Mouse (Mus musculus) left cerebral cortex, adult 18-20 months (tissue): ENCODE results near the gene Hibadh. TPM values are rescaled to one million over a fixed set of nuclear protein-coding genes. Genes with fewer than 3 reads are reported as not detected.

ENCODE experiments used
- DNase-seq, 2 experiments: peaks; one replicate each; pipeline ENCODE4 v3.0.0; 2021 to 2022; ENCODE audit warnings: low spot score in 2 of 2, mixed read lengths in 1 of 2
- total RNA-seq, 2 experiments: library from RNA; stranded (reverse); gene quantifications; 2 replicates each; pipeline ENCODE4 v1.2.3; 2021

The Hibadh gene
- total RNA-seq, 2 experiments from 2014 or later = 47.0 to 48.1 TPM

DNA sequence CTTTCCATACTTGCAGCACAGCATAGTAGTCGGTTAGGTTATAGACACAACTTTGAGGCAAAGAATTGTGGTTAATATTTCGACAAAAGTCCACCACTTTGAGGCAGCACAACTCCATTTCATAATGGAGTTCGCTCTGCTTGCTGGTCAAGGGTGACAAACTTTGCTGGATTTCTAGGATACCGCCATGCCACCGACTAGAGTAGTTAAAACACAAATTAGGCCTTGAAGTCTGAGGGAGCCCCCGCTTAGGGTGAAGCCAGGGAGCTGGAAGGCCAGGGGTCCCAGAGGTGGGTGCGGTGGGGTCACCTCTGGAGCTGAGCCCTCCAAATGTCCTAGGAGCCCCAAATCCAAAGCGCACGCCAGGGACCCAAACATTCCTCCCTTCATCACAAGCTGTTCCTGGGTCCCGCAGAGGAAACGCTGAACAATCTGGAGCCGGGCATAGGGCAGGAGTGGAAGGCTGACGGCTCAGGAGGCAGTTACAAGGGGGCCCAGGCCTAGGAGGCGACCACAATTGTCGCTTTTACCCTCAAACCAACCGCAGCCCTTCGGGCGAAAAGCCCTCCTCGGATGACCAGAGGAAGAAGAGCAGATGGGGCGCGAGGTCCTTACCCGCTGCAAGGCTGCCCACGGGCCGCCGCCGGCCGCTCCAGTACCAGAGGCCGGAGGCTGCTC lies 504 bp downstream of the Hibadh start:
- DNase-seq = no peak

DNA sequence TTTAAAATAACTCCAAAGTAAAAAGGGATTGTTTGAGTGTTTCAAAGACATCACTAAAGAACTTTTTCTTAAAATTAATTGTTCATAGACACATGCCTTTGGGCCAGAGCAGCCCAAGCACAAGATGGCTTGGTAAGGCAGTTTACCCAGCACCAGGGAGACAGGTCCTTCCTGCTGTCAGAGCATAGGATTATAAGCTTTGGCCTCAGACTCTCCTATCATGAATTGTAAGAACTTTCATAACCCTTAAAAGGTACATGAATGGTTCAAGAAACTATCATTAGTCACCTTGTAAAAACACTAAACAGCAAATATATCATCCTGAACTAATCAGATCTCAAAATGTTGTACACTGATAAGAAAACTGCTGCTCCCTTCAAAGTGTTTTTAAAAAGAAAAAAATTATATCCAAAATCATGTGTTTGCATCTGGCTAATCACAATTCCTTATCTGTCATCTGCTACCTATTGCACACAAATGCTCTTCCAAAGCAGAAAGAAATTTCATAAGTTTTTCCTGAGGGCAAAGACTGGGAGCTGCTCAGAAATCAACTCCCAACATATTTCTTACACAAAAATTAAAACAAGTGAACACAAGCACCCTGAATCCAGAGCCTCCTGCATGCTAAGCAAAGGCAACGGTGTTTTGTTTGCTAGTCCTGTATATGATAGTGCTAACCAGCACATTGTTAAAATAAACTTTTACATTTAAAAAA lies 1.6 kb downstream of the Hibadh start:
- DNase-seq = no peak

GRCm38 (mm10) chr6:52637337-52637736 lies 2.9 kb downstream of the Hibadh start:
- DNase-seq = no peak

DNA sequence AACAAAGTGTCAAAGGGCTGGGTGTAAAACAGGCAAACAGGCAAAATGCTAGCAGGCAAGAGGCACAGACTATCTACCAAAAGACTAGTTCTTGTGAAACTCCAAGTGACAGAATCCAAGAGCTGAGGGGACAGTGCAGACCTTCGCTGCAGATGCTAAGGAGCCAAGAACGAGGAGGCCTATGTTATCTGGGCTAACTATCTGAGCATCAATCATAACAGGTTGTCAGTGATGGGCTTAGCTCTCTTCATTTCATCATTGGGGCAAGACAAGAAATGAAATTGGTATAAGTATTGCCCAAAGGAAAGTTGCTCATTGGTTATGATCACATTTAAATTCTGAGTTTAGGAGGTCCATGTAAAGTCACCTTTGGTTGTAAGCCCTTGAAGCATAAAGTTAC lies 4.8 kb downstream of the Hibadh start:
- no peak for DNase-seq

DNA sequence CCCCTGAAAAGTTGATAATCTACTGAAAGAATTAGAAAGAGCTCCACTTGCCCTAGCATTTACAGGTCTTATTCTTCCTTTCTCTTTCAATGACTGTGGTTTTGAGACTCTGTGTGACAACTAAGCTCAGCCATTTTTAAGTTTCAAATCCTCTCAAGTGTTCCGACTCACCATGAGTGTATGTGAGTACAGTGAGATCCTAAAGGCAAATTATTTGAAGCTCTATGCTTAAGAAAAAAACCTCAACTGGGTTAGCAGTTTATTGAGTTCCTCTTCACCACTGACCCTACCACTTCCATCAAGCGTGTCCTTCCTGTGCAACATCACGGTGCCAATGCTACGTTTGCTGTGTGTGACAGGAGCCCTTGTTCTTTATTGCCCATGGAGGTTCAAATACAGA lies 9.6 kb downstream of the Hibadh start:
- DNase-seq = no peak

- DNase-seq = no peak
These were observed 11.0 kb downstream of the Hibadh start for GRCm38 (mm10) chr6:52629180-52629579.

DNA sequence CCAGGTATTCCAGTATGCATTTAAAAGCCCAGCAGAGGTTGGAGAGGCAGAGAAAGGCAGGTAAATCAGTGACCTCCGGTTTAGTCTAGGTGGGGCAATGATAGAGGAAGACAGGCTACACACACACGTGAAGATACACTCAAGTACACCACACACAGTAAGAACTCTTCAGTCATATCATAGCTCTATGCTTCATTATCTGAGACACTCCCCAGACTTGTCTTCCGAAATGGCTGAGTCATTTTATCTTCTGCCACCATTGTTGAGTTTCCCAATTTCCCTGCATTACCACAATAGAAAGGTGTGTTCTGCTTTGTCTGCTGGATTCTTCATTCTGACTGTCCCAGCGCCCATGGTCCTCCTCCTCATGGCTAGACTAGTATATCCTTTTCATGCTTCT lies 13.5 kb downstream of the Hibadh start:
- no peak for DNase-seq

GRCm38 (mm10) chr6:52623741-52624140 lies 16.4 kb downstream of the Hibadh start:
- DNase-seq = no peak

DNA sequence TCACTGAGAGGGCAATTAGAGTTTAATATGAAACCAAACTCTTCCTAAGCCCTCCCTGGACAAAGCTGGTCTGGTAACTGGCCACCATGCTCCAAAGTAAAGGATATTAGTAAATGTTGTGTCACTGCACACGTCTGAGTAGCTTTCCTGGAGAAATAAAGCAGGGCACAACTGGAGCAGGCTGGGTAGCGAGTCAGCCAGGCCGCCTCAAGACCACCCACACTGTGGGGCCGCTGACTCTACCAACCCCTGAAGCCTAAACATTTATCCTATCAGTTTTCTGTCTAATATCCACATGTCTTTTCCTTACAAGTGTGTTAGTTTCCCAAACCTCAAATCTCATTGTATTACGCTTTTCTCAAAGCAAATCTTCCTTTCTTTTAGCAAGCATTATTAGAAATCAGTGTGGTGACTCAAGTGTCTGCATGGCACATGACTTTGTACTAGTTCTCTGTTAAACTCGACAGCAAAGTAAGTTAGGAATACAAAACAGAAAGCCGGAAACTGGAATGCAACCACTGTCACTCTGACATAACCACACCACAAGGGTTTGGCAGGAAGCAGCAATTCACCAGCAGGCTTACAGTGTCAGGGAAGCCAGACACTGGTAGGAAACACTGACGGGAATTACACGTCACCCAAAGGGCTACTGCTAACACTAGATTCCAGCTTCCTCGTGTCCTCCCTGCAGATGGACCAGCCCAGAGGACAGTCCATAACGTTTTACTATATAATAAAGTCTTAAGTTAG lies 18.3 kb downstream of the Hibadh start:
- no peak for DNase-seq

GRCm38 (mm10) chr6:52620090-52620489 lies 20.1 kb downstream of the Hibadh start:
- DNase-seq = no peak

DNA sequence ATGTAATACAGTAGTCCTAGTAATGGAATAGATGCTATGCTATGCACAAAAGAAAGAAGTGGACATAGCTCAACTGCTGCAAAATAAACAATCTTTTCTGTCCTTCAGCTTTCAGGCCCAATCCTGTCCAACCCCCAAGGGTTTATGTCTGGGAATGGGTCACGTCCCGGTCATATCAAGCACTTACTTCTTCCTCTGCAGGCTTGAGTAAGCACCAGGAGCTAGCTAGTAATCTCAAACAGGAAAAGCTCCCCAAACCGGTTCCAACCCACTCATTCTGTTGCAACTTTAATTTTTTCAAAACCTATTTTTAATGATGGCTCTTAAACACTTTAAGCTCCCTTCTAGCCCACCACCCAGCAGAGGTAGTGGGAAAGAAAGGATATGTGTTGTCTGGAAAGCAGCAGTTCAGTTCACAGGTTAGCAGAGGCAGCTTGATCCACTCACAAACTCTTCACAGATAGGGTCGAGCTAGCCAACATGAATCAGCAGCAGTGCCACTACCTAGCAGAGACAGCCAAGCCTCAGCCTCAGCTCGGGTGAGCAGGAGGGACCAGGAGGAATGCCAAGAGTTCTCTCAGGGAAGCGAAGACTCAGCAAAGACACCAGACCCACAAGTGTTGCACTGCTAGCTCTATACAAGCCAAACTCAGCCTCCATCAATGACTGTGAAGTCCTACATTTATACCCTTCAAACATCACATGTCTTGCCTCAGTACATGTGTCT lies 30.4 kb downstream of the Hibadh start:
- DNase-seq = no peak

GRCm38 (mm10) chr6:52608121-52608520 lies 32.1 kb downstream of the Hibadh start:
- no peak for DNase-seq

- DNase-seq = no peak
These were observed 33.3 kb downstream of the Hibadh start for GRCm38 (mm10) chr6:52606746-52607347.

GRCm38 (mm10) chr6:52601706-52602642 lies 38.2 kb downstream of the Hibadh start:
- no peak for DNase-seq

- DNase-seq = peak; percentile 33 to 56
These were observed 39.1 kb downstream of the Hibadh start for GRCm38 (mm10) chr6:52601117-52601516.

DNA sequence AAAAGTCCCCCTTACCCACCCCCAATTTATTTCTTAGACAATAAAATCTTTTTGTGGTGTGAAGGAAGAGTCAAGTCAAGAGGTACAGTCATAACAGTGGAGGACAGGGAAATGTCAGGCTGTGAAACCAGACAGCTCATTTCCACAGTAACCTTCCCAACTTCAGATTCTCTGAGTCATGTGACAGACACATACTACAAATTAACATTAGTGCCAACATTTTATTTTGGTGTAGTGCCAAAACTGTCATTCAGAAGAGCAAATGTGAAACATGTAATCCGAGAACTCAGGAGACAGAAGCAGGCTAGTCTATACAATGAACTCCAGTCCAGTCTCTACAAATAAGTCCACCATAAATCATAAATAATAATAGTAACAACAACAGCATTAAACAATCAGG lies 45.4 kb downstream of the Hibadh start:
- no peak for DNase-seq

DNA sequence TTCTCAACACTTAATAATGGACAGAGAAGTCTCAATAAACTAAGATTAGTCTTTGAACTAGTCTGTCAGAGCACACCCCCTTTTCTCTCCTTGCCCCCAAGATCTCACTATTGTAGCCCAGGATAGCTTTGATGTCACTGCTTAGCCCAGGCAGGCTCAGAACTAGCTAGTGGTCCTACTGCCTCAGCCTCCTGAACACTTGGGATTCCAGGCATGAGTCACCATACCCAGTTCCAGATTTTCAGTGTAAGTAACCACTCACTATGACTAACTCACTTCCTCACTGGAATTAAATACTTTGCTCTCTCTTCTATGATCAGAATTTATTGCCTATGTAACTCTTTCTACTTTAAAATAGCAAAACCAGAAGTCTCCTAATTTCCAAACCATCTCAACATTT lies 53.6 kb downstream of the Hibadh start:
- DNase-seq = no peak

- DNase-seq = peak; percentile 21 to 31
These were observed 55.8 kb downstream of the Hibadh start for GRCm38 (mm10) chr6:52584383-52584782.

- DNase-seq = no peak
These were observed 59.1 kb downstream of the Hibadh start for GRCm38 (mm10) chr6:52581081-52581480.

DNA sequence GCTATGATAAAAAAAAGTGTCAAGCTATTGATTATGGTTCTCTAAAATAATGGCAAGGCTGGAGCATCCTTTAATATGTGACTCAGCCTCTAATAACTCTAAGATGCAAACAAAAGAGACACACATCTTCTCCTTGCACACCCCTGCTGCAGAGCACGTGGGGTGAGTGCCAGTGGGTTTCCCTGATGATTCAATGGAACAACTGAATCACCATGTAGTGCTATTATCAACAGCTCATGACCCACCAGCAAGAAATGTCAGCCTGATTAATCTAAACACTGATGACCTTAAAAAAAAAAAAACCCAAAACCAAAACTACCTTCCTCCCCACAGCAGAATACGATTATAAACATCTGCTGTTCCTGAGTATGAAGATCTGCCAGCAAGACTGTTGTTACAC lies 61.9 kb downstream of the Hibadh start:
- DNase-seq = no peak
